Mouse (Mus musculus) neural tube, embryonic 10.5 days (tissue): ENCODE results near the gene Ptch1.

Source experiments
- DNase-seq: peaks from one replicate; pipeline ENCODE4 v3.0.0-alpha.2; 2017; ENCODE audit warnings: low spot score; ENCODE audit errors: extremely low spot score

The Ptch1 gene

GRCm38 (mm10) chr13:63499489-63499888 is 73.9 kb downstream of the Ptch1 start:
- DNase-seq: no peak

- DNase-seq: peak; percentile 50
Observed at GRCm38 (mm10) chr13:63496646-63497582, 76.5 kb downstream of the Ptch1 start, which contains the start of gene Fancc. TSS of gene Fancc (minus strand) at chr13:63497278.

GRCm38 (mm10) chr13:63487707-63488042 is 85.7 kb downstream of the Ptch1 start:
- DNase-seq: no peak

- DNase-seq: peak; percentile 59
Observed at GRCm38 (mm10) chr13:63486791-63487706, 86.3 kb downstream of the Ptch1 start.

GRCm38 (mm10) chr13:63475356-63475755 is 98.0 kb downstream of the Ptch1 start:
- DNase-seq: no peak
